Mouse (Mus musculus) spleen, adult 2 months (tissue): ENCODE results near the gene Phf1.

Source experiments
- CTCF ChIP-seq: fragments of 200-500 bp; IDR thresholded peaks from 2 replicates; pipeline ENCODE4 v1.5.1; 2011; ENCODE audit warnings: mild to moderate bottlenecking, inconsistent platforms; ENCODE audit not compliant: insufficient read depth, insufficient read length, insufficient replicate concordance; ENCODE audit errors: extremely low read depth
- POLR2A ChIP-seq: fragments of 200-500 bp; IDR thresholded peaks from 2 replicates; pipeline ENCODE4 v1.6.1; 2011; ENCODE audit warnings: low read depth, low read length, inconsistent platforms

DNA sequence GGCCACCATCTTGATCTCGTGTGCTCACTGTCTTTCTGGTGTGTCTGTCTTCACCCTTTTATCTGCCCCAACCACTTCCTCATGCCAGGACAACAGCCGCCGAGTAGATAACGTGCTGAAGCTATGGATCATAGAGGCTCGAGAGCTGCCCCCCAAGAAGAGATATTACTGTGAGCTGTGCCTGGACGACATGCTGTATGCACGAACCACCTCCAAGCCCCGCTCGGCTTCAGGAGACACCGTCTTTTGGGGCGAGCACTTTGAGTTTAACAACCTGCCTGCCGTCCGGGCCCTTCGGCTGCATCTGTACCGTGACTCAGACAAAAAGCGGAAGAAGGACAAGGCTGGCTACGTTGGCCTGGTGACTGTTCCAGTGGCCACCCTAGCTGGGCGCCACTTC is 24.0 kb downstream of the Phf1 start:
- no peak for TF ChIP-seq POLR2A
- TF ChIP-seq CTCF: no peak
